Mouse (Mus musculus) spleen, postnatal 10 days (tissue): ENCODE measurements at regions not wholly inside any gene's neighbourhood (a gene's known extent, or its start where the extent isn't known, plus 50 kb on each side); places are given as distances from the start of the nearest gene placed in this dataset.
A peak's percentile ranks its signal among the peaks of the same experiment; 100 is the strongest.
"Not testable (repeated sequence)": the region's sequence is repeated elsewhere in the genome, so short reads cannot be mapped to it uniquely, and the experiment has no call there.

Source experiments
- DNase-seq, 2 experiments: peaks; one replicate each; pipeline ENCODE4 v3.0.0; 2021 to 2022; ENCODE audit warnings: low spot score in 2 of 2

GRCm38 (mm10) chr14:52654355-52654754, 158.8 kb upstream of the Olfr1507 start:
- no peak for DNase-seq

- no peak for DNase-seq
Observed at GRCm38 (mm10) chr14:52638179-52638578, 142.6 kb upstream of the Olfr1507 start.

GRCm38 (mm10) chr14:52622184-52622583, 126.6 kb upstream of the Olfr1507 start:
- peak in 1 of 2 experiments; percentile 34 for DNase-seq

GRCm38 (mm10) chr14:52580319-52580718, 84.8 kb upstream of the Olfr1507 start:
- peak in 1 of 2 experiments; percentile 21 for DNase-seq

- no peak for DNase-seq
Observed at GRCm38 (mm10) chr14:52566920-52567319, 71.4 kb upstream of the Olfr1507 start.

- DNase-seq = no peak
Observed at GRCm38 (mm10) chr14:52565606-52566005, 70.1 kb upstream of the Olfr1507 start.

- not testable (repeated sequence) for DNase-seq
Observed at GRCm38 (mm10) chr14:52556340-52556739, 60.8 kb upstream of the Olfr1507 start.

GRCm38 (mm10) chr14:52553399-52553798, 57.9 kb upstream of the Olfr1507 start:
- DNase-seq = no peak

GRCm38 (mm10) chr14:52547933-52548332, 52.4 kb upstream of the Olfr1507 start:
- no peak for DNase-seq
